8 mouse cellular contexts compared by ENCODE assay signal in the genomic region with DNA sequence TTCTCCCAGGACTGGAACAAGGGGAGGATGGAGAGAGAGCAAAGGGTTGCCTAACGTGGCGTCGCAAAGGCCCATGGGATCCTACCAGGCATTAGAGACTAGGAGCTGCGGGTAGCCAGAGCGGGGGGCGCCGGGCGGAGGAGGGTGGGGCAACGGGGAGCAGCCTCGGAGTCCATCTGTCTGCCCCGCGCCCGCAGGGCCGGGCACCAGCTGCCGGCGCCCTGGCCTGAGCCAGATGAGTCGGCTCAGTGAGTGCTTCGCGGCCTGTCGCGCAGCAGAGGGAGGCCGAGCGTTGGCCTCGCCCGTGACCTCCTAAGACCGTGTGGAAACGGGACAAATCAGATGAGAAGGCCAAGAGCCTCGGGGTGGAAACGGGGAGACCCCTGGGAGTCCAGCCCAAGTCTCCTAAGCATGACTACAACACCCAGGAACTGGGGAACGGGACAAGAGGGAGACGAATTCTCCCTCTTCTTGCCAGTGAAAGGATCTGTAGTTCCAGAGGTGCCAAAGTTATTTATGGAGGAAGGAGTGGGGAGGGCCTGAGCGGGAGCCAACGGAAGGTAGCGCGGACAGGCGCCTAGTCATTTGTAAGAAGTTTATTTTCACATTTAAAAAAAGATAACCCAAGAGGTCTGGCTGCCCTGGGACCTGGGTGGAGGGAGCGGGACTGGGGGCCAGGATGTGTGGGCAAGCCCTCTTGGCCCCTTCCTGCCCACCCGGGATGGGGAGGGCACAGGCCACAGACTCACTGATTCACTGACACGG. TPM values are rescaled to one million over a fixed set of nuclear protein-coding genes. Genes with fewer than 3 reads are reported as not detected.
DNase-seq lines count a peak whose midpoint lies in the region; ATAC-seq and TF ChIP-seq lines count a peak whose summit lies in the region.

No protein-coding gene starts in this region.

- peak overlapping the region; percentile 44 for H3K4me3 ChIP-seq in heart, embryonic 13.5 days
- H3K4me3 ChIP-seq in limb, embryonic 14.5 days (replicated peaks; ENCODE audit: low read length): peak overlapping the region; percentile 8

- WGBS in heart, embryonic 13.5 days: under 1% methylated on average over 39 of the region's 39 CpGs
- 1% methylated on average over 34 of the region's 39 CpGs for WGBS in limb, embryonic 14.5 days

- no peak overlapping the region for H3K27ac ChIP-seq in heart, embryonic 13.5 days (replicated peaks)
- no peak overlapping the region for H3K27ac ChIP-seq in limb, embryonic 14.5 days (replicated peaks; ENCODE audit: low read depth, low read length)

- H3K36me3 ChIP-seq in heart, embryonic 13.5 days: peaks cover 22% of the 10 kb centered on the region
- H3K36me3 ChIP-seq in limb, embryonic 14.5 days (ENCODE audit: control insufficient read depth, insufficient read depth, low read length): peaks cover 16% of the 10 kb centered on the region

- no peak for TF ChIP-seq POLR2A in limb, embryonic 14.5 days (IDR thresholded peaks at IDR 0.05; ENCODE audit: borderline replicate concordance, extremely low read depth, insufficient read depth, insufficient read length)

- DNase-seq in cerebellum, postnatal 14 days: peak; percentile 45 to 56
- DNase-seq in embryo, embryonic 10 days (ENCODE audit: low spot score): peak; percentile 61
- DNase-seq in limb, embryonic 14.5 days (ENCODE audit: low spot score): no peak
- DNase-seq in skeletal muscle tissue, adult 2 months (ENCODE audit: low read depth, low spot score): peak; percentile 10
- no peak for DNase-seq in urinary bladder, postnatal 10 days (ENCODE audit: low spot score)

- no peak for ATAC-seq in cerebellum, adult (ENCODE audit: insufficient number of reproducible peaks, low FRiP score, low TSS enrichment)
- ATAC-seq in heart, embryonic 13.5 days (ENCODE audit: extremely low read depth, insufficient number of reproducible peaks, low FRiP score, low TSS enrichment): no peak
- no peak; the same call in 1 of the 2 replicates for ATAC-seq in limb, embryonic 14.5 days (ENCODE audit: low FRiP score, low read depth)
- ATAC-seq in CD4-positive, CD25-positive, alpha-beta regulatory T cell, adult 4 months: no peak

- no peaks in the 10 kb centered on the region for H3K9me3 ChIP-seq in heart, embryonic 13.5 days
- no peaks in the 10 kb centered on the region for H3K9me3 ChIP-seq in limb, embryonic 14.5 days (ENCODE audit: control insufficient read depth, low read length)

- peak overlapping the region; percentile 55 for H3K9ac ChIP-seq in heart, embryonic 13.5 days
- H3K9ac ChIP-seq in limb, embryonic 14.5 days (ENCODE audit: low read depth, low read length, severe bottlenecking): no peak overlapping the region

- H3K4me1 ChIP-seq in heart, embryonic 13.5 days: peaks cover 24% of the 10 kb centered on the region
- H3K4me1 ChIP-seq in limb, embryonic 14.5 days (ENCODE audit: control insufficient read depth, insufficient read depth, low read length): no peaks in the 10 kb centered on the region

- H3K4me2 ChIP-seq in heart, embryonic 13.5 days: peak overlapping the region; percentile 68
- H3K4me2 ChIP-seq in limb, embryonic 14.5 days (replicated peaks; ENCODE audit: low read depth, low read length, severe bottlenecking): peak overlapping the region; percentile 15; the same call in 1 of the 2 replicates

- peaks cover 80% of the 10 kb centered on the region for H3K27me3 ChIP-seq in heart, embryonic 13.5 days (replicated peaks)
- H3K27me3 ChIP-seq in limb, embryonic 14.5 days (ENCODE audit: control insufficient read depth, insufficient read depth, low read length): peaks cover 70% of the 10 kb centered on the region

RNA-seq across cellular contexts. Expression of a gene that starts 7.9 kb away (rescaled TPM):
- not detected in 2 replicates for polyA plus RNA-seq in heart, embryonic 13.5 days (2015; fragmentation: Nextera tagmentation; extraction: Ambion mirVana)
- 0.13 and 0.54 TPM in 2 replicates for polyA plus RNA-seq in limb, embryonic 14.5 days (2012; rRNA removed)
- not detected in 2 replicates for polyA plus RNA-seq in limb, embryonic 14.5 days (2014; fragmentation: Nextera tagmentation; extraction: Ambion mirVana)
- not detected for polyA plus RNA-seq in CD4-positive, CD25-positive, alpha-beta regulatory T cell, adult 4 months (2017; shearing (Covaris generic))

Comparison
In these comparisons a context has a peak if more than half of its experiments do, and no peak if none do; other contexts are left out.
1. DNase-seq: peak in cerebellum, postnatal 14 days (2 of 2), embryo, embryonic 10 days (single experiment) and skeletal muscle tissue, adult 2 months (single experiment); none in limb, embryonic 14.5 days (single experiment) and urinary bladder, postnatal 10 days (single experiment).